Mouse (Mus musculus) gastrocnemius, postnatal 36 days (tissue): ENCODE measurements around the gene Taar7e. TPM values are rescaled to one million over a fixed set of nuclear protein-coding genes. Genes with fewer than 3 reads are reported as not detected.

Experiments
- total RNA-seq, 2 experiments: library from RNA; stranded (reverse); gene quantifications; 2 replicates each; pipeline ENCODE4 v1.2.3; 2021

Taar7e gene
- total RNA-seq, 2 experiments from 2014 or later: not detected

Other genes with a start within 250 kb of the Taar7e start
- 1 to 10 TPM; 5.6 to 9.2 TPM for gene Slc18b1, start 240.6 kb upstream of the Taar7e start, total RNA-seq
- under 1 TPM; 0.13 to 0.17 TPM for gene Vnn3, start 186.2 kb upstream of the Taar7e start, total RNA-seq
- under 1 TPM; 0.20 to 0.27 TPM for gene Vnn1, start 142.9 kb upstream of the Taar7e start, total RNA-seq
- gene Taar1, start 117.3 kb upstream of the Taar7e start, total RNA-seq: not detected
- gene Taar2, start 99.0 kb upstream of the Taar7e start, total RNA-seq: not detected
- gene Taar3, start 88.1 kb upstream of the Taar7e start, total RNA-seq: not detected
- not detected for gene Taar4, start 77.1 kb upstream of the Taar7e start, total RNA-seq
- gene Taar5, start 66.9 kb upstream of the Taar7e start, total RNA-seq: not detected
- not detected for gene Taar6, start 52.0 kb upstream of the Taar7e start, total RNA-seq
- not detected for gene Taar7a, start 44.1 kb upstream of the Taar7e start, total RNA-seq
- gene Taar7b, start 37.7 kb upstream of the Taar7e start, total RNA-seq: not detected
- not detected for gene Taar7d, start 10.4 kb upstream of the Taar7e start, total RNA-seq
- gene Taar7f, start 11.9 kb downstream of the Taar7e start, total RNA-seq: not detected
- gene Taar8a, start 38.9 kb downstream of the Taar7e start, total RNA-seq: not detected
- not detected for gene Taar8b, start 54.7 kb downstream of the Taar7e start, total RNA-seq
- not detected for gene Taar8c, start 64.3 kb downstream of the Taar7e start, total RNA-seq
- not detected for gene Taar9, start 71.9 kb downstream of the Taar7e start, total RNA-seq
- gene Stx7, start 111.7 kb downstream of the Taar7e start, total RNA-seq: 10 to 100 TPM; 21.5 to 24.3 TPM
- gene Moxd1, start 185.9 kb downstream of the Taar7e start, total RNA-seq: under 1 TPM; 0.26 to 0.57 TPM